Mouse (Mus musculus) cerebellum, postnatal 25 days (tissue): Measurements from ENCODE around the gene Med21.

Source experiments
- DNase-seq, 2 experiments: peaks; one replicate each; pipeline ENCODE4 v3.0.0; 2021; ENCODE audit warnings: mixed read lengths in 2 of 2

Med21 gene

GRCm38 (mm10) chr6:146642276-146643183, at the start of gene Med21, which contains the start of gene Tm7sf3:
Gene Med21, plus strand, starts transcription at chr6:146642547.
Gene Tm7sf3, minus strand, starts transcription at chr6:146642824.
- DNase-seq: peak; percentile 98 to 99

- no peak for DNase-seq
Measured at GRCm38 (mm10) chr6:146602601-146603000, 39.7 kb upstream of the Med21 start.

- DNase-seq: no peak
Measured at GRCm38 (mm10) chr6:146603651-146604050, 38.7 kb upstream of the Med21 start.

- DNase-seq: no peak
Measured at GRCm38 (mm10) chr6:146611385-146611784, 31.0 kb upstream of the Med21 start.

GRCm38 (mm10) chr6:146611897-146612296, 30.4 kb upstream of the Med21 start:
- no peak for DNase-seq

GRCm38 (mm10) chr6:146612736-146613135, 29.6 kb upstream of the Med21 start:
- no peak for DNase-seq

- no peak for DNase-seq
Measured at GRCm38 (mm10) chr6:146613907-146614306, 28.4 kb upstream of the Med21 start.

- DNase-seq: no peak
Measured at GRCm38 (mm10) chr6:146614541-146614940, 27.8 kb upstream of the Med21 start.

GRCm38 (mm10) chr6:146615891-146616290, 26.5 kb upstream of the Med21 start:
- DNase-seq: no peak

- no peak for DNase-seq
Measured at GRCm38 (mm10) chr6:146616670-146617069, 25.7 kb upstream of the Med21 start.

- DNase-seq: no peak
Measured at GRCm38 (mm10) chr6:146628123-146628522, 14.2 kb upstream of the Med21 start.

- no peak for DNase-seq
Measured at GRCm38 (mm10) chr6:146629781-146630756, 12.3 kb upstream of the Med21 start.

- no peak for DNase-seq
Measured at GRCm38 (mm10) chr6:146630961-146631360, 11.4 kb upstream of the Med21 start.

- DNase-seq: no peak
Measured at GRCm38 (mm10) chr6:146631847-146632246, 10.5 kb upstream of the Med21 start.

- no peak for DNase-seq
Measured at GRCm38 (mm10) chr6:146632403-146632802, 9.9 kb upstream of the Med21 start.

GRCm38 (mm10) chr6:146633097-146633496, 9.2 kb upstream of the Med21 start:
- DNase-seq: peak; percentile 26 to 33

- DNase-seq: peak in 1 of 2 experiments; percentile 45
Measured at GRCm38 (mm10) chr6:146633629-146634014, 8.7 kb upstream of the Med21 start.

- DNase-seq: peak; percentile 84 to 91
Measured at GRCm38 (mm10) chr6:146634015-146634722, 8.2 kb upstream of the Med21 start.

GRCm38 (mm10) chr6:146634759-146635606, 7.4 kb upstream of the Med21 start:
- no peak for DNase-seq

GRCm38 (mm10) chr6:146636482-146636881, 5.9 kb upstream of the Med21 start:
- no peak for DNase-seq
